Mouse (Mus musculus) embryonic facial prominence, embryonic 10.5 days (tissue): Measurements from ENCODE around the gene Cep104. TPM values are rescaled to one million over a fixed set of nuclear protein-coding genes. Genes with fewer than 3 reads are reported as not detected.

ENCODE experiments used
- polyA plus RNA-seq: library from polyadenylated mRNA; unstranded; fragments of >200 nt; fragmentation: Nextera tagmentation; extraction: Ambion mirVana; gene quantifications from 2 replicates; pipeline ENCODE4 v1.2.1, GENCODE M21; 2016

Cep104 gene
- polyA plus RNA-seq, 1 experiment from 2014 or later, result 20.5 TPM

Other genes with a start within 250 kb of the Cep104 start
- 114 and 118 TPM in 2 replicates for gene A430005L14Rik, start 18.0 kb upstream of the Cep104 start, polyA plus RNA-seq
- gene Dffb, start 68 bp upstream of the Cep104 start, polyA plus RNA-seq, result 12.1 and 13.8 TPM in 2 replicates
- gene Lrrc47, start 36.5 kb downstream of the Cep104 start, polyA plus RNA-seq, result 24.9 and 27.3 TPM in 2 replicates
- gene Smim1, start 51.0 kb downstream of the Cep104 start, polyA plus RNA-seq, result 19.3 and 24.5 TPM in 2 replicates
- not detected in 2 replicates for gene Ccdc27, start 67.5 kb downstream of the Cep104 start, polyA plus RNA-seq
- gene Trp73, start 165.0 kb downstream of the Cep104 start, polyA plus RNA-seq, result 0.59 and 0.97 TPM in 2 replicates
- gene Wrap73, start 167.2 kb downstream of the Cep104 start, polyA plus RNA-seq, result 45.5 and 50.1 TPM in 2 replicates
- gene Tprgl, start 185.5 kb downstream of the Cep104 start, polyA plus RNA-seq, result 108 and 115 TPM in 2 replicates
- 37.9 and 38.7 TPM in 2 replicates for gene Megf6, start 195.5 kb downstream of the Cep104 start, polyA plus RNA-seq